Mouse (Mus musculus) ES-E14 (cell line): ENCODE measurements at regions not wholly inside any gene's neighbourhood (a gene's known extent, or its start where the extent isn't known, plus 50 kb on each side); places are given as distances from the start of the nearest gene placed in this dataset.

Experiments
- DNase-seq: peaks from one replicate; pipeline ENCODE4 v3.0.0-alpha.2; 2013; ENCODE audit warnings: low read depth, low spot score
- H3K27ac ChIP-seq: 2 replicates; pipeline ENCODE4 v1.5.1; 2012; ENCODE audit warnings: low read depth, mild to moderate bottlenecking, low read length, moderate library complexity, mixed read lengths; ENCODE audit not compliant: poor library complexity, insufficient read depth, severe bottlenecking
- H3K36me3 ChIP-seq: 2 replicates; pipeline ENCODE4 v1.6.1; 2012; ENCODE audit warnings: mild to moderate bottlenecking, low read length, moderate library complexity, mixed read lengths; ENCODE audit not compliant: control insufficient read depth, poor library complexity, insufficient read depth, severe bottlenecking
- H3K4me1 ChIP-seq, 2 experiments: fragments of 150-350 bp in 1 of 2; sonication (generic) in 1 of 2; 2 replicates each; pipeline ENCODE4 v1.6.1; 2012; ENCODE audit warnings: low read length in 2 of 2, mild to moderate bottlenecking in 1 of 2, mixed read lengths in 1 of 2; ENCODE audit not compliant: control insufficient read depth in 2 of 2, insufficient read depth in 2 of 2, poor library complexity in 1 of 2
- H3K4me3 ChIP-seq, 2 experiments: fragments of 150-350 bp in 1 of 2; sonication (generic) in 1 of 2; 2 replicates each; pipeline ENCODE4 v1.5.1; 2012; ENCODE audit warnings: low read length in 2 of 2, low read depth in 1 of 2, mild to moderate bottlenecking in 1 of 2, mixed read lengths in 1 of 2; ENCODE audit not compliant: insufficient read depth in 1 of 2, poor library complexity in 1 of 2, severe bottlenecking in 1 of 2
- H3K9ac ChIP-seq: 2 replicates; pipeline ENCODE4 v1.6.1; 2012; ENCODE audit warnings: low read depth, mild to moderate bottlenecking, low read length, mixed read lengths; ENCODE audit not compliant: poor library complexity, insufficient read depth, severe bottlenecking
- H3K9me3 ChIP-seq: fragments of 150-350 bp; sonication (generic); 2 replicates; pipeline ENCODE4 v1.6.1; 2012; ENCODE audit warnings: low read depth, mild to moderate bottlenecking, low read length; ENCODE audit not compliant: control insufficient read depth, insufficient read depth
- CHD2 ChIP-seq: IDR thresholded peaks from 2 replicates; pipeline ENCODE4 v1.6.1; 2014; ENCODE audit warnings: mild to moderate bottlenecking, low read depth, low read length, inconsistent platforms
- HCFC1 ChIP-seq: IDR thresholded peaks from 2 replicates; pipeline ENCODE4 v1.6.1; 2012; ENCODE audit warnings: low read length, inconsistent platforms, borderline replicate concordance; ENCODE audit not compliant: insufficient read depth
- MAFK ChIP-seq: IDR thresholded peaks from 2 replicates; pipeline ENCODE4 v1.6.1; 2014; ENCODE audit warnings: mild to moderate bottlenecking, low read depth, low read length, inconsistent platforms; ENCODE audit not compliant: insufficient read depth
- ZC3H11A ChIP-seq: IDR thresholded peaks from 2 replicates; pipeline ENCODE4 v1.6.1; 2012; ENCODE audit warnings: low read depth, mild to moderate bottlenecking, inconsistent platforms, low read length, borderline replicate concordance
- ZNF384 ChIP-seq: IDR thresholded peaks from 2 replicates; pipeline ENCODE4 v1.6.1; 2012; ENCODE audit warnings: low read depth, low read length, inconsistent platforms
- in situ Hi-C, 2 experiments: fragments of 600-800 bp; cut with MboI; formaldehyde crosslinking; loops; one replicate each; pipeline ENCODE4 v1.15.1; 2025; ENCODE audit warnings: low sequenced_read_pairs in 2 of 2, inconsistent platforms in 1 of 2; ENCODE audit not compliant: unreplicated experiment in 2 of 2

DNA sequence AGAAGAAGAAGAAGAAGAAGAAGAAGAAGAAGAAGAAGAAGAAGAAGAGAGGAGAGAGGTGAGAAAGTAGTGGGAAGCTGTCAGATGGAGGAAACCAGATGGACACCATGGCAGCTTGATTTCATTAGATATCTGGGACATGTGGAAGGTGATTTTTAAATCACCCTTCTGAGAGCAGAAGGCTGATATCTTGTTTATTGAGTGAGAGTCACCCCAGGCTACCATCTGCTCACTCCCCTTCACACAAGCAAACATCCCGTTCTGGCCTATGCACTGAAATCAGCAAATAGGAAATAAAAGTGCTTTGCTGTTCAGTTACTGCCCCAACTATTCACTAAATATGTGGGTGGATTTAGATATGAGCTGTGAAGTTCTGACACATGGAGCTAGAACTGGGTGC is 831.8 kb upstream of the Lrrc6 start:
- H3K9ac ChIP-seq = no peak overlapping the region
- no peaks in the 10 kb centered on the region for H3K36me3 ChIP-seq
- H3K9me3 ChIP-seq = no peaks in the 10 kb centered on the region
- H3K4me3 ChIP-seq = no peak overlapping the region
- no peak for DNase-seq
- in situ Hi-C loops = no loop called here
- no peak overlapping the region for H3K27ac ChIP-seq
- no peak for TF ChIP-seq HCFC1
- TF ChIP-seq ZNF384 = no peak
- no peak for TF ChIP-seq MAFK
- TF ChIP-seq CHD2 = no peak
- TF ChIP-seq ZC3H11A = no peak
- no peaks in the 10 kb centered on the region for H3K4me1 ChIP-seq

DNA sequence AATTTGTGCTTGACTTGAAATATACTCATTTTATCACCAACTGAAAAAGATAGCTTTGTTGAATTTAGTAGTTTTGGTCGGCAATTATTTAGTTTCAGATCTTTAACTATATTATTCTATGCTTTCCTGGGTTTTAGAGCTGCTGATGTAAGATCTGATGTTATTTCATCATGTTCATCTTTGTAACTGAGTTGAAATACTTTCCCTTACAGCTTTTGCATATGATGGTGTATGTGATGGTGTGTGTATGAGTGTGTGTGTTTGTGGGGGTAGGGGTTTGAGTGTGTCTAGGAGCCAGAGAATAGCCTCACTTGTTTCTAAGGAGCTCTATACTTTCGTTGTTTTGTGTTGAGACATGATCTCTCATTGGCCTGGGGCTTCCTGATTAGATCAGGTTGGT is 819.6 kb upstream of the Lrrc6 start:
- no peak for TF ChIP-seq CHD2
- TF ChIP-seq ZNF384 = no peak
- no peak overlapping the region for H3K27ac ChIP-seq
- H3K4me1 ChIP-seq = no peaks in the 10 kb centered on the region
- H3K9me3 ChIP-seq = no peaks in the 10 kb centered on the region
- no peaks in the 10 kb centered on the region for H3K36me3 ChIP-seq
- in situ Hi-C loops = no loop called here
- no peak overlapping the region for H3K9ac ChIP-seq
- DNase-seq = no peak
- H3K4me3 ChIP-seq = no peak overlapping the region

DNA sequence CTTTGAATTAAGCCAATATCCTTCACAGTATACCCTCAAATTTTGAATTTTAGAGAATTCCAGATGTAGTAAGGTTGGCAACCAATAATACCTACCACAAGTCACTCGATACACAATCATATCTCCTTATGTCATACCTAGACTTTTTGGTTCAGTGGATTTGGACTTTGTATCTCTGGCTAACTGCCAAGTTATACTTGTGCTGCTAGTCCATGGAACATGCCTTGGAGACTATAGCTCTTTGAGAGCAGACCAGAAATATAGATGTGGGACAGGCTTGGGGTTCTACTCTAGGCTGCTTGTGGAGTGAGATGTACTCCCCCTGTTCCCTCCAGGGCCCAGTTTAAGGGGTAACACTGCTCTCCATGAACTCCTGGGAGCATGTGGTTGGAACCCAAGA is 814.5 kb upstream of the Lrrc6 start:
- in situ Hi-C loops = no loop called here
- H3K9ac ChIP-seq = no peak overlapping the region
- H3K36me3 ChIP-seq = no peaks in the 10 kb centered on the region
- H3K4me3 ChIP-seq = no peak overlapping the region
- no peaks in the 10 kb centered on the region for H3K4me1 ChIP-seq
- no peak overlapping the region for H3K27ac ChIP-seq
- no peak for TF ChIP-seq ZNF384
- H3K9me3 ChIP-seq = no peaks in the 10 kb centered on the region
- no peak for DNase-seq

DNA sequence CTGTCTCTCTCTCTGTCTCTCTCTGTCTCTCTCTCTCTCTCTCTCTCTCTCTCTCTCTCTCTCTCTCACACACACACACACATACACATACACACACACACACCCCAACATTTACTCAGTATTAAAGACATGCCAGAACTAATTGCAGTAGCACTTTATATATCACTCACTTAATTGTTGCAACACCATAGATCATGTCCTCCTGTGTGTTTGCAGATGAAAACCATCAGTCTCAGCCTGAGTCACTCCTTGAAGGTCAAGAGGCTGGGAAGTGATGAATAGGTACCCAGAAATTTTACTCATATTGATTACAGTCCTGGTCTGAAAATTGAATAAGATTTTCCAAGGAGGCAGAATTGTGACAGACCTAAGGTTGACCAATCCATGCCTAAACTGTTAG is 812.9 kb upstream of the Lrrc6 start:
- no peak for DNase-seq
- Histone ChIP-seq H3K27ac (no peak overlapping the region), H3K9ac (no peak overlapping the region), H3K4me3 (no peak overlapping the region), H3K9me3 (no peaks in the 10 kb centered on the region), H3K4me1 (no peaks in the 10 kb centered on the region), H3K36me3 (no peaks in the 10 kb centered on the region)
- TF ChIP-seq ZC3H11A (no peak), CHD2 (no peak), ZNF384 (no peak), HCFC1 (no peak), MAFK (no peak)
- in situ Hi-C loops = no loop called here

DNA sequence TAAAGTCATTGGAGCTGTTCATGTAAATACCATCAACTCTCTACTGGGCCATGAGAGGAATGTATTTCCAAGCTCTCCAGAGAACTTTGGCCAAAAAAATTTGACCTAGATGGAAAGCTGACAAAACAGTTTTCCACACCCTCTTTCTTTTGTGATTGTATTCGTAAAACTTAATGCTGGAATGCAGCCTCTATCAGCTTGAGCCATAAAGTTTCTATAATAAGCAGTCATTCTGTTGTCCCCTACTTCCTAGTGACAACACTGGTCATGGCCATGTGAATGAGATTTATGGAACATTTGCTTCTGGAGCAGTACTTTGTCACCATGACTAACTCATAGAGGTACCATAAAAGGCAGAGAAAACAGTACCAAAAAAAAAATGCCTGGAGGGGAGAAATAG is 805.0 kb upstream of the Lrrc6 start:
- Histone ChIP-seq H3K27ac (no peak overlapping the region), H3K4me3 (no peak overlapping the region), H3K36me3 (no peaks in the 10 kb centered on the region), H3K9me3 (no peaks in the 10 kb centered on the region), H3K9ac (no peak overlapping the region), H3K4me1 (no peaks in the 10 kb centered on the region)
- in situ Hi-C loops = no loop called here
- no peak for DNase-seq
- TF ChIP-seq HCFC1 (no peak), CHD2 (no peak), ZNF384 (no peak), MAFK (no peak), ZC3H11A (no peak)
